Comparison of ENCODE assay signal across 11 mouse cellular contexts in the genomic region with DNA sequence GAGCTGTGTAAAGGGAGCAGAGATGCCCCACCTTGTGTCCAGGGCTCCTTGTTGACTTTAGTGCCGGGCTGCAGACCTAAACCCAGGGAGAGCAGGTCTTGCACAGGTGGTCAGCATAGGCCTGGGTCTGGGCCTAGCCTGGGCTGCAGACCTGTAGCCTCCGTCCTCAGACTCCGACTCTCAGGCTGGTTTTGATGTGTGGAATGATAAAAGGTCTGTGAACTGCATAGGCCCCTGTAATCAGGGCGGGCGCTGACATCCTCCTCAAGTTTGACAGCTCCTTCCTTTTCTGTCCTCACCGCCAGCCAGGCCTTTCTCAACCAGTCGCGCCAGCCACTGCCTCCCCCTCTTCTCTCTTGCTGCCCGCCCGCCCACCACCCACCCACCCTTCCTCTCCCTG. TPM values are rescaled to one million over a fixed set of nuclear protein-coding genes. Genes with fewer than 3 reads are reported as not detected.
DNase-seq lines count a peak whose midpoint lies in the region; ATAC-seq and TF ChIP-seq lines count a peak whose summit lies in the region.
"Had no signal": no experiment of that assay in that cellular context is flagged by ENCODE, and none has a peak within 500 bp of the region (broad histone marks: within the 10 kb centered on the region; RNA-seq: fewer than 3 reads in every experiment).

No protein-coding gene starts in this region.

- intact Hi-C loops in gastrocnemius, postnatal 36 days (cut with DNase I) = no loop called here

- TF ChIP-seq POLR2A in kidney, adult 2 months (IDR thresholded peaks at IDR 0.05; ENCODE audit: low read depth, low read length) = no peak

- H3K9ac ChIP-seq in kidney, embryonic 16.5 days (replicated peaks; ENCODE audit: low read length) = no peak overlapping the region
- no peak overlapping the region for H3K9ac ChIP-seq in forebrain, embryonic 15.5 days (replicated peaks)
- no peak overlapping the region for H3K9ac ChIP-seq in limb, embryonic 13.5 days

- H3K4me1 ChIP-seq in kidney, embryonic 16.5 days (ENCODE audit: insufficient read depth, low read length) = peaks cover 33% of the 10 kb centered on the region
- H3K4me1 ChIP-seq in kidney, adult 2 months (ENCODE audit: control insufficient read depth, insufficient read depth, low read length) = no peaks in the 10 kb centered on the region; the same call in 1 of the 2 replicates
- peaks cover 75% of the 10 kb centered on the region for H3K4me1 ChIP-seq in forebrain, embryonic 15.5 days
- H3K4me1 ChIP-seq in limb, embryonic 13.5 days = peaks cover 52% of the 10 kb centered on the region

- 27% methylated on average over 7 of the region's 10 CpGs for WGBS in kidney, embryonic 16.5 days
- WGBS in kidney, adult 2 months = 52% methylated on average over 10 of the region's 10 CpGs
- WGBS in forebrain, embryonic 15.5 days = 21% methylated on average over 7 of the region's 10 CpGs
- WGBS in limb, embryonic 13.5 days = 14% methylated on average over 8 of the region's 10 CpGs

- no peaks in the 10 kb centered on the region for H3K36me3 ChIP-seq in kidney, embryonic 16.5 days (ENCODE audit: insufficient read depth, low read length)
- no peaks in the 10 kb centered on the region for H3K36me3 ChIP-seq in kidney, adult 2 months (ENCODE audit: control insufficient read depth, insufficient read depth, low read length)
- H3K36me3 ChIP-seq in forebrain, embryonic 15.5 days = no peaks in the 10 kb centered on the region
- H3K36me3 ChIP-seq in limb, embryonic 13.5 days = no peaks in the 10 kb centered on the region

- no peak for TF ChIP-seq CTCF in kidney, adult 2 months (conservative IDR thresholded peaks at IDR 0.05; ENCODE audit: insufficient read depth, insufficient read length, low read depth, low read length)

- H3K27me3 ChIP-seq in kidney, embryonic 16.5 days (ENCODE audit: insufficient read depth, low read length) = peaks cover 18% of the 10 kb centered on the region; the same call in 1 of the 2 replicates
- no peaks in the 10 kb centered on the region for H3K27me3 ChIP-seq in kidney, adult 2 months (replicated peaks; ENCODE audit: control insufficient read depth, insufficient read depth, low read length)
- no peaks in the 10 kb centered on the region for H3K27me3 ChIP-seq in forebrain, embryonic 15.5 days
- H3K27me3 ChIP-seq in limb, embryonic 13.5 days = peaks cover 3% of the 10 kb centered on the region
- H3K27me3 ChIP-seq: CH12.LX had no signal

- no peaks in the 10 kb centered on the region for H3K9me3 ChIP-seq in kidney, embryonic 16.5 days (ENCODE audit: low read length)
- H3K9me3 ChIP-seq in forebrain, embryonic 15.5 days = no peaks in the 10 kb centered on the region
- no peaks in the 10 kb centered on the region for H3K9me3 ChIP-seq in limb, embryonic 13.5 days

- ATAC-seq in kidney, embryonic 16.5 days (ENCODE audit: low FRiP score, low TSS enrichment) = peak; percentile 55
- ATAC-seq in common myeloid progenitor, adult 5-6 weeks (replicated peaks; ENCODE audit: low read depth, poor library complexity, severe bottlenecking) = peak; percentile 83
- ATAC-seq in forebrain, embryonic 15.5 days (replicated peaks) = peak; percentile 38
- ATAC-seq in limb, embryonic 13.5 days (ENCODE audit: low FRiP score, low read depth) = no peak
- ATAC-seq in CD4-positive, CD25-positive, alpha-beta regulatory T cell, adult 4 months = no peak

- H3K4me3 ChIP-seq in kidney, embryonic 16.5 days (ENCODE audit: low read length) = no peak overlapping the region
- H3K4me3 ChIP-seq in kidney, adult 2 months (ENCODE audit: insufficient read depth, low read depth, low read length) = no peak overlapping the region
- H3K4me3 ChIP-seq in forebrain, embryonic 15.5 days = no peak overlapping the region
- no peak overlapping the region for H3K4me3 ChIP-seq in limb, embryonic 13.5 days

- no peak for DNase-seq in kidney, adult 2 months
- no peak for DNase-seq in frontal cortex, adult 2 months (ENCODE audit: extremely low spot score in 1 of 2, low spot score in 1 of 2)
- DNase-seq in gastrocnemius, postnatal 36 days = no peak
- DNase-seq: cerebellum, postnatal 14 days; lung, adult 18-20 months had no signal

- 0 out of 2 replicates have a peak overlapping the region, but pooled peaks have one; percentile 12 for H3K4me2 ChIP-seq in kidney, embryonic 16.5 days (replicated peaks; ENCODE audit: low read depth, low read length)
- H3K4me2 ChIP-seq in forebrain, embryonic 15.5 days (replicated peaks) = peak overlapping the region; percentile 39
- H3K4me2 ChIP-seq in limb, embryonic 13.5 days (replicated peaks) = peak overlapping the region; percentile 21; the same call in 1 of the 2 replicates

- no peak overlapping the region for H3K27ac ChIP-seq in kidney, embryonic 16.5 days (ENCODE audit: low read length)
- H3K27ac ChIP-seq in kidney, adult 2 months (ENCODE audit: insufficient read depth, low read depth, low read length) = no peak overlapping the region
- H3K27ac ChIP-seq in forebrain, embryonic 15.5 days (replicated peaks) = peak overlapping the region; percentile 77
- no peak overlapping the region for H3K27ac ChIP-seq in limb, embryonic 13.5 days

RNA-seq across cellular contexts. Expression of gene Tshz3, which starts 8.7 kb away (rescaled TPM):
- 11.7 and 17.6 TPM in 2 replicates for polyA plus RNA-seq in kidney, embryonic 16.5 days (2015; fragmentation: Nextera tagmentation; extraction: Ambion mirVana)
- polyA plus RNA-seq in kidney, adult 2 months (2012; rRNA removed) = 1.5 and 2.0 TPM in 2 replicates
- total RNA-seq in common myeloid progenitor, adult 5-6 weeks (2017) = 0.14 and 0.58 TPM in 2 replicates
- polyA plus RNA-seq in forebrain, embryonic 15.5 days (2015; fragmentation: Nextera tagmentation; extraction: Ambion mirVana) = 20.0 and 20.8 TPM in 2 replicates
- polyA plus RNA-seq in limb, embryonic 13.5 days (2015; fragmentation: Nextera tagmentation; extraction: Ambion mirVana) = 10.9 and 11.0 TPM in 2 replicates
- 14.8 and 18.1 TPM in 2 replicates for polyA plus RNA-seq in frontal cortex, adult 2 months (2012; rRNA removed)
- total RNA-seq in gastrocnemius, postnatal 36 days (2021) = 1 to 10 TPM; 2.8 to 3.2 TPM
- not detected for polyA plus RNA-seq in CD4-positive, CD25-positive, alpha-beta regulatory T cell, adult 4 months (2017; shearing (Covaris generic))
- total RNA-seq: CH12.LX had no signal

Comparison
In these comparisons a context has a peak if more than half of its experiments do, and no peak if none do; other contexts are left out.
1. ATAC-seq: peak in kidney, embryonic 16.5 days (single experiment), common myeloid progenitor, adult 5-6 weeks (single experiment) and forebrain, embryonic 15.5 days (single experiment); none in limb, embryonic 13.5 days (single experiment) and CD4-positive, CD25-positive, alpha-beta regulatory T cell, adult 4 months (single experiment).
2. Peak in every context shown above with its lines, with median percentiles within 50 percentile points of each other: H3K4me2 ChIP-seq.